Mouse (Mus musculus) liver, adult (tissue): ENCODE measurements around the gene Agr3.

Experiments used
- GATA4 ChIP-seq: IDR thresholded peaks from 2 replicates; pipeline ENCODE4 v1.6.1; 2014; ENCODE audit warnings: mild to moderate bottlenecking, low read length; ENCODE audit not compliant: insufficient replicate concordance

Agr3 gene

GRCm38 (mm10) chr12:35966098-35966767 lies 40.8 kb downstream of the Agr3 start:
- no peak for TF ChIP-seq GATA4

GRCm38 (mm10) chr12:35966768-35967141 lies 41.3 kb downstream of the Agr3 start:
- TF ChIP-seq GATA4, result no peak

GRCm38 (mm10) chr12:35975898-35976297 lies 50.5 kb downstream of the Agr3 start:
- TF ChIP-seq GATA4, result no peak

GRCm38 (mm10) chr12:35977633-35978246 lies 52.3 kb downstream of the Agr3 start:
- TF ChIP-seq GATA4, result no peak

GRCm38 (mm10) chr12:35979625-35980024 lies 54.2 kb downstream of the Agr3 start:
- no peak for TF ChIP-seq GATA4

GRCm38 (mm10) chr12:35981732-35982360 lies 56.4 kb downstream of the Agr3 start:
- TF ChIP-seq GATA4, result no peak

- TF ChIP-seq GATA4, result no peak
Observed at GRCm38 (mm10) chr12:35983472-35983871, 58.1 kb downstream of the Agr3 start.

GRCm38 (mm10) chr12:35984743-35985142 lies 59.3 kb downstream of the Agr3 start:
- no peak for TF ChIP-seq GATA4

- no peak for TF ChIP-seq GATA4
Observed at GRCm38 (mm10) chr12:35992711-35993110, 67.3 kb downstream of the Agr3 start, which contains the start of gene Agr2. Gene Agr2, plus strand, starts transcription at chr12:35992907.

GRCm38 (mm10) chr12:35993583-35993982 lies 68.2 kb downstream of the Agr3 start:
- no peak for TF ChIP-seq GATA4

GRCm38 (mm10) chr12:35994098-35994497 lies 68.7 kb downstream of the Agr3 start:
- TF ChIP-seq GATA4, result no peak

GRCm38 (mm10) chr12:35995799-35996198 lies 70.4 kb downstream of the Agr3 start:
- no peak for TF ChIP-seq GATA4
